Mouse (Mus musculus): Measurements from ENCODE around the gene Depdc1b.

DNA sequence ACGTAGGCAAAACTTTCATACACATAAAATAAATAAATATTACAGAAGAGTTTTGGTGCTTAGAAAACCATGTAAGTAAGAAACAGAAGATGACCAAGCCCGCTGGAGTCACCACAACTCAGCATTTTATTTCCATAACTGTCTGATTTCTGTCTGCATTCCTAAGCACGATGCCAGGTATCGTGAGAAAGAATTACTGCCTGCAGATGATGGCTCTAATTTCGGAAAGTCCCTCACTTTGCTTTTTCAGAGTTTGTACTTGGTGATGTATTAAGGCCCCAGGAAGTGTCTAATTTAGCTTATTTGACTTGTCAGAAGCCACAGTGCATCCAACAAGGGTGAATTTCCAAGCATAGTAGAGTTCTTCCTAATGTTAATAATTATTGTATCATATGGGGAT lies 87.1 kb downstream of the Depdc1b start:
- TF ChIP-seq EP300 (IDR thresholded peaks at IDR 0.05; ENCODE audit: low read depth) (no peak), CTCF (IDR thresholded peaks at IDR 0.05; ENCODE audit: low read depth) (no peak)

Data from heart, postnatal 0 days (tissue).